Mouse (Mus musculus) bone marrow, adult 2 months (tissue): ENCODE data around the gene Akt2.

ENCODE experiments used
- CTCF ChIP-seq: fragments of 200-500 bp; IDR thresholded peaks from 2 replicates; pipeline ENCODE4 v1.5.1; 2011; ENCODE audit warnings: low read length, control low read depth; ENCODE audit not compliant: control insufficient read depth, insufficient read depth
- POLR2A ChIP-seq: fragments of 200-500 bp; IDR thresholded peaks from 2 replicates; pipeline ENCODE4 v1.6.1; 2011; ENCODE audit warnings: low read depth, mild to moderate bottlenecking, control low read depth, low read length, borderline replicate concordance; ENCODE audit not compliant: control insufficient read depth

DNA sequence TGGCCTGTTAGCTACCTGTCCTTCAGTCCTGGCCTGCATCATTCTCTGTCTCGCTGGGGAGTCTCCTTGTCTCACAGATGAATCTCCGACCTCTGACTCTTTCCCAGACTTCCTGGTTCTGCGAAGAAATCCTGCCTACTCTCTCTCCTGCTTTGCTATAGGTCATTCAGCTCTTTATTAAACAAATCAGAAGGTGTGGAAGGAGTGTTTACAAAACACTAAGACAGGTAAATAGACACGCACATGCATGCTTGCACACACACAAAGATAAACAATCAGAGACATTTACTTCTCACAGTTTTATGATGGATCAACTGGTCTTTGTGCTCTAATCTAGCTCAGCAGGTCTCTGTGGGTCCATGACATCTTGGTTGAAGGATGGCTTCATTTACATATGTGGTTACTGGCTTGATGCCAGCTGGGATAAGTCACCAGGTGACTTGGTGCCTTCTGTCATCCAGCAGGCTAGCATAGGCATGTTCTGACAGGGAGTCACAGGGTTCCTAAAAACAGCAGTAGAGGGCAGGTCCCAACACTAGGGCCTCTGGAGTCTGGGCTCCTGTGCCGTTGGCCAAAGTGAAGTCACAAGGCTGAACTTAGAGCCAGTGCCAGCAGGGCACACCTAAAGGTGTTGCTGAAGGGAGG, 21.6 kb upstream of the Akt2 start:
- no peak for TF ChIP-seq CTCF
- TF ChIP-seq POLR2A: no peak
